Mouse (Mus musculus): ENCODE data around the gene Rasa2.
"Not testable (repeated sequence)": the region's sequence is repeated elsewhere in the genome, so short reads cannot be mapped to it uniquely, and the experiment has no call there.

Rasa2 gene

GRCm38 (mm10) chr9:96530674-96531081 is 100.7 kb downstream of the Rasa2 start:
- in situ Hi-C loops (cut with MboI), result no loop called here

DNA sequence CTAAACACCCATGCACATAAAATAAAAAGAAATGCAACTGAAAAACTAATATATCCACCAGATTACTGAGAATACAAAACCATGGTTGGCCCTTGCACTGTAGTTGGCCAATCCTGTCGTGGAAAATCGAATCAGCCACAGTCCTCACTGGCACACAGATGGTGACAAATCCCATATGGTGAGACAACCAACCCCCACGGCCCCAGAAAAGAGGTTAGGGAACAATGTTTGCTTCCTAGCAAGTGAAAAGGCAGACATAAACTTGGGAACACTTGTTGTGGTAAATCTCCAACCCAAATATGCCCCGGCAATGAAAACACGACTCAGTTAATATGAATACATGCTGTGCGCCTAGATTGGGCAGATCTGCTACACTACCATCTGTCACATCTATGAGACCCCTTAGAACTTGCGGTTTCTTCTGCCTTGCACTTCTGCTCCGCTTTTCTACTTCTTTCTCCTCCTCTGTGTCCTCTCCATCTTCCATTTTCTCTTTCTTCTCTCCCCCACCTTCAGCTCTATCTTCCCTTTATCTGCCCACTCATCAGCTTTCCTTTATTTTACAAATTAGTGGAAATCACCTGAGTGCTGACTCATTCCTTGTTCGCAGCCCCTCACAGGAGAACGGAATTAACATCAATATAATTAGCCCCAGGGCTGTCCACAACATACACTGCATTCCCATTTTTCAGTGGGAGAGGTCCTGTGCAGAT is 101.3 kb downstream of the Rasa2 start:
- in situ Hi-C loops (cut with MboI), result no loop called here

DNA sequence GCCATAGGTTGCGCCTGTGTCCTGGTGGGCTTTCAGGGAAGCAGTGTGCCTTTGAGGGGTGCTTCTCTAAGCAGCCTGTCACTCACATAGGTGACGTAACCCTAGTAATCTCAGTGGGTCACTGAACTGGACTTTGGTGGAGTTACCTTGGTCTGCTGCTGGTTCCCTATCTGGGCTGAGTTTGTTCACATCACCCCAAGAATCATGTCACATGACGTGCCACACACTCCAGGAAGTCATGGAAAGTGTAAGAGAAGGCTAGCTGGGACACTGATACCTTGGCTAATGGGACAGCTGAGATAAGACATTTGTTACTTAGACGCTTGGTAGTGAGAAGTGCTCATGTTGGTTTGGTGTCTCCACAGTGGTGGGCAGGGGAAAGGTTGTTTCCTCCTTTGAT is 105.4 kb downstream of the Rasa2 start:
- in situ Hi-C loops (cut with MboI), result no loop called here

DNA sequence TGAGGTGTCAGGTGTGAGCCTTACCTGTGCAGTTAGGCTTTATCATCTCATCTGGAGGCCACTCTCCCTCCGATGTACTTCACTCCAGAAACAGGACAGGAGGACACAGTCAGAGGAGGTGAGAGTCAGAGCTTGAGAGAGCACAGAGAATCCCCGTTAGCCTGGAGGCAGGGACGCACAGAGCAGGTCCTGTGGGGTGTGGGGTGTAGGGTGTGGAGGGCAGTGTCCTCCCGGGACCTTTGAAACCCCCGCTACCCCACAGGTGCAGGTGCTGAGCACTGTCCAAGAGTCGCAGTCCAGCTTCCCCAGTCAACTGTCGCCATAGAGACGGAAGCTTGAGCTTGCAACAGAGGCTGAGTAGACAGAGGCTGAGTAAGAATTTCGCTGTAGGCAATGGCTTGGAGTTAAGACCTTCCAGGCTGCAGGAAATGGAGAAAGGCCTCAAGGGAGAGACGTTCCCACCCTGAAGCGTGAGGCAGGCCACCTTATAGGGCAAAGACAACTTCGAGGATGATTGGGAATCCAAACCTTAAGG is 106.4 kb downstream of the Rasa2 start, which contains the start of gene Gm28729:
TSS of gene Gm28729 (minus strand) at position 293 of the 535 bp plus-strand sequence.
- in situ Hi-C loops (cut with MboI), result no loop called here

DNA sequence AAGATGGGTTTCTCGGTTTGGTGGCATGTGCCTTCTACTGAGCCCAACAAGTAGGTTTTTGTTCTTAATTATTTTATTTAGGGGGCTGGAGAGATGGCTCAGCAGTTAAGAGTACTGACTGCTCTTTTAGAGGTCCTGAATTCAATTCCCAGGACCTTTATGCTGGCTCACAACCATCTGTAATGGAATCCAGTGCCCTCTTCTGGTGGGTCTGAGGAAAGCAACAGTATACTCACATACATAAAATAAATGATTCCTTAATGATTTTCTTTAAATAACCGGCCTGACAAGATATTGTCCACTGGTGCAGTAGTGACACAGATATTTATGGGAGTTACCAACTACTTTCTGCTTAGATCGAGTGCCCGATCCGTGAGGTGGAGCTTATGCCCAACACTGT is 108.3 kb downstream of the Rasa2 start:
- in situ Hi-C loops (cut with MboI), result no loop called here

- in situ Hi-C loops (cut with MboI), result not testable (repeated sequence)
These were observed 109.8 kb downstream of the Rasa2 start for GRCm38 (mm10) chr9:96521574-96521973.

DNA sequence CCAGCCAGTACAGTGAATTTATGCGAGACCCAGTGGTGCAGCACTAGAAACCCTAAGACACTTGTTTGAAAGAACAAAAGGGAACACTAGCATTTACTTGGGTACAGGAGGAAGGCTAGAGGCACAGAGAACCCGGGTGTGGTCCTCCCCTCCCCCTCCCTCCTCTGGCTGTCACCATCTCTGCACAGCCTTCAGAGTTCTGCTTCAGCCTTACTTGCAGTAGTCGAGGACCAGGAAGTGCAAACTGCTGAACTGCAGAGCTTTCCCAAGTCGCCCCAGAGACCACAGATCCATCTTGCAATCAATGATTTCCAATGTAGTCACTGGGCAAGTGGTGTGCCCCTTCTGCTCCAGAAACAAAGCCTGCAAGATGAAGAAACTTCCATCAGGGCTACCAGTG is 114.0 kb downstream of the Rasa2 start:
- in situ Hi-C loops (cut with MboI), result no loop called here

DNA sequence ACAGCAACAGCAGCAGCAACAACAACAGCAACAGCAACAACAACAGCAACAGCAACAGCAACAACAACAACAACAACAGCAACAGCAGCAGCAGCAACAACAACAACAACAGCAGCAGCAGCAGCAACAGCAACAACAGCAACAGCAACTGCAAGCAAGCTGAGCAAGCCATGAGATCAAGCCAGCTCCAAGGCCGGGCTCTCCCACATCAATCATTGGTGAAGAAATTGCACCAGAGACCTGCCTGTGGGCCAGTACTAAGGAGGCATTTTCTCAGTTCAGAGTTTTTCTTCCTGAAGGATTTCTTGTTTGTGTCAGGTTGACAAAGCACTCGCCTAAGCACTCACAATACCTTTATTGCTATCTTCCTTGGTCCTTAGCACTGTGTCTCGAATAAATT is 114.6 kb downstream of the Rasa2 start:
- in situ Hi-C loops (cut with MboI), result no loop called here

DNA sequence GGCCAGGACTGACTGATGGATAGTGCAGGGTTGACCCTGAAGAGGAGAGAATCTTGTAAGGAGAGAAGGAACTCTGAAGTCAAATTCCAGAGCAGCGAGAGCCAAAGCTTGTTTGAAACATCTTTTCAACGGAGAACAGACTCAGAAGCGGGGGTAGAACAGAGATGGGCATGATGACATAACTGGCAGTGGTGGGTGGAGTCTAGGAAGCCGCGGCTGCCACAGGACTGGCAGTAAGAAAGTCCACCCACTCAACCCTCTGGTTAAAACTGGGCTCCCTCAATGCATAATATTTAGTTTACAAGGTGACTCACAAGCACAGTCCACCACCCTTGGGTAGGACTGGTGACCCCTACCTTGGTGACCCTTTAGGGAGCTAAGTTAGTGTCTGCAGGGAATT is 115.7 kb downstream of the Rasa2 start:
- in situ Hi-C loops (cut with MboI), result no loop called here

GRCm38 (mm10) chr9:96514278-96514677 is 117.1 kb downstream of the Rasa2 start:
- in situ Hi-C loops (cut with MboI), result no loop called here

- in situ Hi-C loops (cut with MboI), result no loop called here
These were observed 125.4 kb downstream of the Rasa2 start for GRCm38 (mm10) chr9:96506011-96506498.

DNA sequence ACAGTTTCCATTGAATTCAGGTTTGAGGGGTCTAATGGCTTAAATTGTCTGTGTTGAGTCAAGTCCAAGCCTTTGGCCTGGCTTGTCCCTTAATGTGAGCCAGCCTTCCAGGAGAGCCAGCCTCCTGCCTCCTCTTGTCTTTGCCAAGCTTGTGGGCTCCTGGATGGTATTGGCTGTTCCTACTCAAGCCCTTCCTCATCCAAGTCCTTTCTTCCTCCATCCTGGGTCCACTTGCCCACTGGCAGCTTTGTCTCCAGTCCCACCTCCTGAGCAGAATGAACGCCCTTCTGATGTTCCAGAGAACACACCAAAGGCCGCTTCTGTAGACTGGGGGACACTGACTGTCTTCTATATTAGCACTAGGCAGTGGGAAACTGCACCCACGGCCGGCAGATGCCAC is 126.3 kb downstream of the Rasa2 start:
- in situ Hi-C loops (cut with MboI), result no loop called here

GRCm38 (mm10) chr9:96504116-96504895 is 127.1 kb downstream of the Rasa2 start:
- in situ Hi-C loops (cut with MboI), result no loop called here

- in situ Hi-C loops (cut with MboI), result no loop called here
These were observed 128.4 kb downstream of the Rasa2 start for GRCm38 (mm10) chr9:96502856-96503610.

DNA sequence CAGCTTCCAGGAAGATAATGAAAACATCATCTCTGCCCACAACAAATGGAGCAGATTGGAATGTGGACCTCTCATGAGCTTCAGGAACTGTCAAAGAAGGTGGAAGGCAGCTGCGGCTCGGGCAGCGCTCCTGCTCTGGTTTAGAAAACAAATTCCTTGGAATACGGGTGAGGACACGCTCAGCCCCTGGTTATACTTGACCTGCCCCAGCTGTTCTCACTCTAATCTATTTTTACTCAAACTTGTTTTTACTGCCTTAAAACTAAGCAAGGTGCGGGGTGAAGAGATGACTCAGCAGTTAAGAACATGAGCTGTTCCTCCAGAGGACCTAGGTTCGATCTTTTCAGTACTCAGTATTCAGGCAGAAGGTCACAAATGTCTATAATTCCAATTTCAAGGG is 130.2 kb downstream of the Rasa2 start:
- in situ Hi-C loops (cut with MboI), result no loop called here

- in situ Hi-C loops (cut with MboI), result no loop called here
These were observed 138.2 kb downstream of the Rasa2 start for GRCm38 (mm10) chr9:96493212-96493611.

DNA sequence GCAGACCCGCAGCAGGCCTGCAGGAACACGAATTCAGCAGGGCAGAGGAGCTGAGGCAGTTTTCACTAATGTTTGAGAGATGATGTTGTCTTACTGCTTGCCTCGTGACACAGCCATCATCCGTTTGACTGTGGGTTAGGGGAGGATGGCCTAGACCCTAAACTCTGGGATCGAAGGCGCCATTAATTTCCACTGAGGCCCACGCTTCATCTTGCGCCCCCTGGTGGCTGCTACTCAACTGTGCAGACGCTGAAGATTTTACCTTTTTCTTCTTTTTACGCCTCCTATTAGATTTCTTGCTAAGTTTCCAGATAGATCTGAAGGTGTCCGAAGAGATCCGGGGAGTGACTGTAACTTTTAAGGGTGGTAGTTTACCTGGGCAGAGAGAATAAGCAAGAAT is 139.6 kb downstream of the Rasa2 start:
- in situ Hi-C loops (cut with MboI), result no loop called here

All from mature B cell (primary cell).